Mouse (Mus musculus) heart, embryonic 14.5 days (tissue): ENCODE data around the gene Lypd8. TPM values are rescaled to one million over a fixed set of nuclear protein-coding genes. Genes with fewer than 3 reads are reported as not detected.

Source experiments
- polyA plus RNA-seq: library from polyadenylated mRNA; unstranded; fragments of >200 nt; fragmentation: Nextera tagmentation; extraction: Ambion mirVana; gene quantifications from 2 replicates; pipeline ENCODE4 v1.2.1, GENCODE M21; 2014

Gene Lypd8
- polyA plus RNA-seq, 1 experiment from 2014 or later = not detected

Other genes with a start within 250 kb of the Lypd8 start
- 13.3 and 14.1 TPM in 2 replicates for gene Gemin5, start 210.5 kb upstream of the Lypd8 start, polyA plus RNA-seq
- 107 and 116 TPM in 2 replicates for gene Mrpl22, start 207.4 kb upstream of the Lypd8 start, polyA plus RNA-seq
- 6.2 and 7.9 TPM in 2 replicates for gene Igtp, start 179.5 kb upstream of the Lypd8 start, polyA plus RNA-seq
- gene Irgm2, start 179.4 kb upstream of the Lypd8 start, polyA plus RNA-seq = 4.3 and 5.6 TPM in 2 replicates
- gene 4930438A08Rik, start 104.2 kb upstream of the Lypd8 start, polyA plus RNA-seq = not detected in 2 replicates
- 6.9 and 7.6 TPM in 2 replicates for gene Zfp692, start 72.0 kb upstream of the Lypd8 start, polyA plus RNA-seq
- gene Zfp672, start 48.7 kb upstream of the Lypd8 start, polyA plus RNA-seq = 33.9 and 38.4 TPM in 2 replicates
- 19.2 and 19.5 TPM in 2 replicates for gene Sh3bp5l, start 48.3 kb upstream of the Lypd8 start, polyA plus RNA-seq
- gene 1810065E05Rik, start 42.1 kb downstream of the Lypd8 start, polyA plus RNA-seq = not detected in 2 replicates
- gene Gm12253, start 53.5 kb downstream of the Lypd8 start, polyA plus RNA-seq = not detected in 2 replicates
- not detected in 2 replicates for gene Lypd9, start 73.9 kb downstream of the Lypd8 start, polyA plus RNA-seq
- not detected in 2 replicates for gene Olfr30, start 83.2 kb downstream of the Lypd8 start, polyA plus RNA-seq
- gene Olfr332, start 113.5 kb downstream of the Lypd8 start, polyA plus RNA-seq = not detected in 2 replicates
- gene Olfr331, start 123.5 kb downstream of the Lypd8 start, polyA plus RNA-seq = not detected in 2 replicates
- gene Olfr330, start 155.8 kb downstream of the Lypd8 start, polyA plus RNA-seq = not detected in 2 replicates
- gene Olfr329-ps, start 167.4 kb downstream of the Lypd8 start, polyA plus RNA-seq = not detected in 2 replicates
- not detected in 2 replicates for gene Olfr328, start 176.6 kb downstream of the Lypd8 start, polyA plus RNA-seq
- gene Olfr224, start 191.5 kb downstream of the Lypd8 start, polyA plus RNA-seq = not detected in 2 replicates
- not detected in 2 replicates for gene Olfr325, start 198.7 kb downstream of the Lypd8 start, polyA plus RNA-seq
- gene Olfr324, start 216.1 kb downstream of the Lypd8 start, polyA plus RNA-seq = not detected in 2 replicates
- not detected in 2 replicates for gene 2210407C18Rik, start 237.0 kb downstream of the Lypd8 start, polyA plus RNA-seq